Mouse (Mus musculus): ENCODE results near the gene Rsbn1l. TPM values are rescaled to one million over a fixed set of nuclear protein-coding genes. Genes with fewer than 3 reads are reported as not detected.
"Not testable (repeated sequence)": the region's sequence is repeated elsewhere in the genome, so short reads cannot be mapped to it uniquely, and the experiment has no call there.

Rsbn1l gene
- polyA plus RNA-seq, 2 experiments = 5.9 to 8.0 TPM

DNA sequence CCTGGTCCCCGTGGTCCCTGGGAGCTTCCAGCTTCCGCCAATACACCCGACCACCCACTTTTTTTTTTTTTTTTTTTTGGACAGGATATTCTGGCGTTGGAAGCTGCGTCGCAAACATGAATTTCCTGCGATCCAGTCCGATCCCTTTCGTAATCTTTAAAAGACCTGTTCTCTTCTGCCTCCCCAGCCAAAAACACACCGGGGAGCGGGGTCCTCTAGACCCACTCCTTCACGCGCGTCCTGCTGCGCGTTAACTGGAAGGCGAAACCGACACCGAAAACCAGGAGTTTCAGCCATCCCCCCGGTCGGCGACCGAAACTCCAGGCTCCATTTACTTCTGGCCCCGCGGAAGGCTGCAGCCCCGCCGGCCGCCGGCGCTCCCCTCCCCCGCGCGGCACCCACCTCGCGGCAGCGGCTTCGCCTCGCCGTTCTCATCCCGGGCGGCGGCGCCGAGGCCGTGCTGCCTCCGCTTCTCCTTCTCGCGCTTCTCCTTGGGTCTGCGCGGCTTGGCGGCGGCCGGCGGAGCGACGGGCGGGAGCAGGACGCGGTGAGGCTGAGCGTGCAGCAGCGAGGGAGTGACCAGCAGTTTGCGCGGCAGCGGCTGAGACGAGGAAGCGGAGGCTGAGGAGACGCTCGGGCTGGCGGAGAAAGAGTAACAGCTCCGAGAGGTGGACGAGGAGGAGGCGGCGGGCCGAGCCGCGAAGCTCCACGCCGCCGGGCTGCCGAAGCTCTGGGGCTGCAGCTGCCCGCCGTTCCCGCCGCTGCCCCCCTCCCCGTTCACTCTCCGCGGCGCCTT lies 5.1 kb downstream of the Rsbn1l start:
- no peak for TF ChIP-seq POLR2A (IDR thresholded peaks at IDR 0.05; ENCODE audit: borderline replicate concordance, extremely low read depth, insufficient read depth, insufficient read length)
- H3K9ac ChIP-seq (ENCODE audit: low read depth, low read length, severe bottlenecking) = peak overlapping the region; percentile 95
- H3K4me2 ChIP-seq (replicated peaks; ENCODE audit: low read depth, low read length, severe bottlenecking) = peak overlapping the region; percentile 75
- under 1% methylated on average over 63 of the region's 88 CpGs for WGBS
- no peaks in the 10 kb centered on the region for H3K9me3 ChIP-seq (ENCODE audit: control insufficient read depth, low read length)
- DNase-seq (ENCODE audit: low spot score) = peak; percentile 50
- H3K4me3 ChIP-seq (replicated peaks; ENCODE audit: low read length) = peak overlapping the region; percentile 91
- peak; percentile 67 for ATAC-seq (ENCODE audit: low FRiP score, low read depth)
- H3K36me3 ChIP-seq (ENCODE audit: control insufficient read depth, insufficient read depth, low read length) = peaks cover under 1% of the 10 kb centered on the region; the same call in 1 of the 2 replicates
- peaks cover 8% of the 10 kb centered on the region for H3K4me1 ChIP-seq (ENCODE audit: control insufficient read depth, insufficient read depth, low read length)
- H3K27me3 ChIP-seq (ENCODE audit: control insufficient read depth, insufficient read depth, low read length) = no peaks in the 10 kb centered on the region
- H3K27ac ChIP-seq (replicated peaks; ENCODE audit: low read depth, low read length) = peak overlapping the region; percentile 99

DNA sequence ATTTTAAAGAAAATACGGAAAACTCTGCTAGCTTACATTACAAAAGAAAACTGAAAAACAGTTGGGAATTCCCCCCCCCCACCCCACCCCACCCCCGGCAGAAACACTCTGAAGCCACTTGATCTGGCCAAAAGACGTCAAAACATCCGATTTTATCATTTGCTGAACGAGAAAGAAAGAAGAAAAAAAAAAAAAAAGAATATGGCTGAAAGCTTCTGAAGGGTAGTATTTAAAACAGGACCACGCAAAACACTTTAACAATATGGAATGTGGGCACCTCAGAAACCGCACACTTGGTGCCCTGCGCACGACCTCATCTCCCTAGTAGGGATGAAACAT lies 5.7 kb downstream of the Rsbn1l start:
- peak overlapping the region; percentile 91 for H3K4me3 ChIP-seq (replicated peaks; ENCODE audit: low read length)
- peak overlapping the region; percentile 95 for H3K9ac ChIP-seq (ENCODE audit: low read depth, low read length, severe bottlenecking)
- H3K4me1 ChIP-seq (ENCODE audit: control insufficient read depth, insufficient read depth, low read length) = peaks cover 8% of the 10 kb centered on the region
- no peak for DNase-seq (ENCODE audit: low spot score)
- no peaks in the 10 kb centered on the region for H3K27me3 ChIP-seq (ENCODE audit: control insufficient read depth, insufficient read depth, low read length)
- no peak; the same call in 1 of the 2 replicates for ATAC-seq (ENCODE audit: low FRiP score, low read depth)
- under 1% methylated on average over 9 of the region's 9 CpGs for WGBS
- peak overlapping the region; percentile 75 for H3K4me2 ChIP-seq (replicated peaks; ENCODE audit: low read depth, low read length, severe bottlenecking)
- no peaks in the 10 kb centered on the region for H3K36me3 ChIP-seq (ENCODE audit: control insufficient read depth, insufficient read depth, low read length)
- no peak for TF ChIP-seq POLR2A (IDR thresholded peaks at IDR 0.05; ENCODE audit: borderline replicate concordance, extremely low read depth, insufficient read depth, insufficient read length)
- H3K9me3 ChIP-seq (ENCODE audit: control insufficient read depth, low read length) = no peaks in the 10 kb centered on the region
- H3K27ac ChIP-seq (replicated peaks; ENCODE audit: low read depth, low read length) = 0 out of 2 replicates have a peak overlapping the region, but pooled peaks have one; percentile 99

DNA sequence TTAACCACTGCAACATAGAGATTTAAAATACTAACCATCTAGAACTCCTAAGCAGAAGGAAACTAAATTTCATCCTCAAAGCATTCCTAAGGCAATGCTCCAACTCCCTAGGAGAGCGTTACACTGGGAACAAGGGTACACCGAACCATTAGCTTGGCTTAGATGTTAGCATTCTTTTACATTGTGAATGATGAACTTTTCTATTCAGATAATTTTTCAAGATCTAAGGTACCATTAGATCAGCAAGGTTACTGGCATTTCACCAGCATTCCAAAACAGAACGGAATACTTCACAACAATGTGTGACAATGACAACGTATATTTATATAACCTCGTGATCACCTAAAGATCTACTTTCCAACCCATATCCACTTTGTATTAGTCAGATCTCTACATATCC lies 6.1 kb downstream of the Rsbn1l start:
- no peak for TF ChIP-seq POLR2A (IDR thresholded peaks at IDR 0.05; ENCODE audit: borderline replicate concordance, extremely low read depth, insufficient read depth, insufficient read length)
- Histone ChIP-seq H3K9me3 (ENCODE audit: control insufficient read depth, low read length) (no peaks in the 10 kb centered on the region), H3K27me3 (ENCODE audit: control insufficient read depth, insufficient read depth, low read length) (no peaks in the 10 kb centered on the region), H3K27ac (replicated peaks; ENCODE audit: low read depth, low read length) (no peak overlapping the region), H3K36me3 (ENCODE audit: control insufficient read depth, insufficient read depth, low read length) (no peaks in the 10 kb centered on the region), H3K4me1 (ENCODE audit: control insufficient read depth, insufficient read depth, low read length) (peaks cover 8% of the 10 kb centered on the region), H3K4me3 (replicated peaks; ENCODE audit: low read length) (peak overlapping the region; percentile 91), H3K9ac (ENCODE audit: low read depth, low read length, severe bottlenecking) (peak overlapping the region; percentile 95), H3K4me2 (replicated peaks; ENCODE audit: low read depth, low read length, severe bottlenecking) (peak overlapping the region; percentile 75)
- 8% methylated on average over 5 of the region's 5 CpGs for WGBS
- ATAC-seq (ENCODE audit: low FRiP score, low read depth) = no peak
- no peak for DNase-seq (ENCODE audit: low spot score)

DNA sequence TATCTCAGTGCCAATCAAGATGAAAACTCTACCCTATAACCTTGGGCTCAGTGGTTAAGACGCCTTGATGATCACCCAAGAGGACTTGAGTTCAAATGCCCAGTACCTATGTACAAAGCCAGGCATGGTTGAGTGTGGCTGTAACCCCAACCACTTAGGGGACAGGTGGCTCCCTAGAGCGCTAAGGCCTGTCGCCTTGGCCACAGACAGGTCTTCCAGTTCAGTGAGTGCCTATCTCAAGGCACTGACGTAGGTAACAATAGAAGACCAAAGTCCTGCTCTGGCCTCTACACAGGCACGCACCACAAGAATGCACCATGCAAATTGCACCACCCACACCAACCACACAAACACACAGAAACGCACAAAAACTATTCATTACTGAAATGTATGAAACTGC lies 9.3 kb downstream of the Rsbn1l start:
- no peak for DNase-seq (ENCODE audit: low spot score)
- no peak for TF ChIP-seq POLR2A (IDR thresholded peaks at IDR 0.05; ENCODE audit: borderline replicate concordance, extremely low read depth, insufficient read depth, insufficient read length)
- Histone ChIP-seq H3K9ac (ENCODE audit: low read depth, low read length, severe bottlenecking) (no peak overlapping the region), H3K9me3 (ENCODE audit: control insufficient read depth, low read length) (no peaks in the 10 kb centered on the region), H3K36me3 (ENCODE audit: control insufficient read depth, insufficient read depth, low read length) (no peaks in the 10 kb centered on the region), H3K27ac (replicated peaks; ENCODE audit: low read depth, low read length) (no peak overlapping the region), H3K4me2 (replicated peaks; ENCODE audit: low read depth, low read length, severe bottlenecking) (no peak overlapping the region), H3K4me1 (ENCODE audit: control insufficient read depth, insufficient read depth, low read length) (peaks cover 4% of the 10 kb centered on the region; the same call in 1 of the 2 replicates), H3K27me3 (ENCODE audit: control insufficient read depth, insufficient read depth, low read length) (no peaks in the 10 kb centered on the region), H3K4me3 (replicated peaks; ENCODE audit: low read length) (no peak overlapping the region)
- WGBS = 89% methylated on average over 6 of the region's 6 CpGs
- no peak for ATAC-seq (ENCODE audit: low FRiP score, low read depth)

DNA sequence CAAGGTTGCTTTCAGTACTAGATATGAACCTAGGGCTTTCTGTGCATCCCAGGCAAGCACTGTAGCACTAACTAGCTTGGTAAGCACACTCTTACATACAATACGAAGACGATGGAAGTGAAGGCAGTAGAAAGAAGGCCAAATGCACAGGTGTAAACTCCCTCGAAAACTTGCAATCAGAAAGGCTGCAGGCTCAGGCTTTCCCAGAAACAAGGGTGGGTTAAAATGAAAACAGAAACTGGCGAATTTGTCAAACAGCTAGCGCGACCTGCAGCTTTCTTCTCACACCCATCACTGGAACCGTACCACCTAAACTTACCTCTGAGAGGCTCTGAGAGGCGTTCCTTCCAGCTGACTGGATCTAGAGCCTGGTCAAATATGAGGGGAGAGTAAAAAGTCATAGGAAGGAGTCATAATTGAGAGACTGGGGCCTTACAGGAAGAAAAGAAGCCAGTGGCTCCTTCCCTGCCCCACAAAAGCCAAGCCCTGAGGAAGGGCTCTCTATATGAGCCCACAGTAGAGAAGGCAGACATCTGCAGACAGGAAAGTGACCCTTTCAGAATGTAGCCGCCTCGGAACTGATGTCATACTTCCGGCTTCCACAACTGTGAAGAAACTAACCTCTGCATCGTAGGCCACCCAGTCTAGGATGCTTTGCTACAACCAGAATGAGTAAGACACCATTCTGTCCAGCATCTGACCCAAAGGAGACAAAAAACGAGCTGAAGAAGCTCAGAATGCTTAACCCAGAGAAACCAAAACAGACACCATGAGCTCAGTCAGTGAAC lies 11.0 kb downstream of the Rsbn1l start:
- DNase-seq (ENCODE audit: low spot score) = no peak
- ATAC-seq (ENCODE audit: low FRiP score, low read depth) = no peak
- Histone ChIP-seq H3K36me3 (ENCODE audit: control insufficient read depth, insufficient read depth, low read length) (no peaks in the 10 kb centered on the region), H3K4me2 (replicated peaks; ENCODE audit: low read depth, low read length, severe bottlenecking) (no peak overlapping the region), H3K9me3 (ENCODE audit: control insufficient read depth, low read length) (no peaks in the 10 kb centered on the region), H3K4me3 (replicated peaks; ENCODE audit: low read length) (no peak overlapping the region), H3K9ac (ENCODE audit: low read depth, low read length, severe bottlenecking) (no peak overlapping the region), H3K4me1 (ENCODE audit: control insufficient read depth, insufficient read depth, low read length) (peaks cover 4% of the 10 kb centered on the region; the same call in 1 of the 2 replicates), H3K27me3 (ENCODE audit: control insufficient read depth, insufficient read depth, low read length) (no peaks in the 10 kb centered on the region), H3K27ac (replicated peaks; ENCODE audit: low read depth, low read length) (no peak overlapping the region)
- TF ChIP-seq POLR2A (IDR thresholded peaks at IDR 0.05; ENCODE audit: borderline replicate concordance, extremely low read depth, insufficient read depth, insufficient read length) = no peak
- WGBS = 72% methylated on average over 13 of the region's 13 CpGs

DNA sequence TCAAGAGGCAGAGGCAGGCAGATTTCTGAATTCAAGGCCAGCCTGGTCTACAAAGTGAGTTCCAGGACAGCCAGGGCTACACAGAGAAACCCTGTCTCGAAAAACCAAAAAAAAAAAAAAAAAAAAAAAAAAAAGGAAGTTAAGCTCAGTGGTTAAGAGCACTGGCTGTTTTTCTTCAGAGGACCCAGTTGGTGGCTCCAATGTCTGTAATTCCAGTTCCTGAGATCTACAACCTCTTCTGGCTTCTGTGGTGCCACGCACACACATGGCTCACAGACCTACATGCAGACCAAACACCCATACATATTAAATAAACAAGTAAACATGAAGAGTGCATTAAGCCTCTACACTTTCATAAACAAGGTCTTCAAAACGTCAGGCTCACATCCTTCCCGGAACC lies 12.4 kb downstream of the Rsbn1l start:
- DNase-seq (ENCODE audit: low spot score); H3K4me2 ChIP-seq (replicated peaks; ENCODE audit: low read depth, low read length, severe bottlenecking); ATAC-seq (ENCODE audit: low FRiP score, low read depth); H3K9me3 ChIP-seq (ENCODE audit: control insufficient read depth, low read length); H3K27ac ChIP-seq (replicated peaks; ENCODE audit: low read depth, low read length); H3K36me3 ChIP-seq (ENCODE audit: control insufficient read depth, insufficient read depth, low read length); H3K4me3 ChIP-seq (replicated peaks; ENCODE audit: low read length); H3K9ac ChIP-seq (ENCODE audit: low read depth, low read length, severe bottlenecking); H3K4me1 ChIP-seq (ENCODE audit: control insufficient read depth, insufficient read depth, low read length); H3K27me3 ChIP-seq (ENCODE audit: control insufficient read depth, insufficient read depth, low read length): not testable (repeated sequence)
- WGBS = 85% methylated on average over 3 of the region's 4 CpGs
